Mouse (Mus musculus): Measurements from ENCODE around the gene Soat2. TPM values are rescaled to one million over a fixed set of nuclear protein-coding genes. Genes with fewer than 3 reads are reported as not detected.

Soat2 gene
- 1.5 and 3.2 TPM in 2 replicates for polyA plus RNA-seq (2012; rRNA removed)

DNA sequence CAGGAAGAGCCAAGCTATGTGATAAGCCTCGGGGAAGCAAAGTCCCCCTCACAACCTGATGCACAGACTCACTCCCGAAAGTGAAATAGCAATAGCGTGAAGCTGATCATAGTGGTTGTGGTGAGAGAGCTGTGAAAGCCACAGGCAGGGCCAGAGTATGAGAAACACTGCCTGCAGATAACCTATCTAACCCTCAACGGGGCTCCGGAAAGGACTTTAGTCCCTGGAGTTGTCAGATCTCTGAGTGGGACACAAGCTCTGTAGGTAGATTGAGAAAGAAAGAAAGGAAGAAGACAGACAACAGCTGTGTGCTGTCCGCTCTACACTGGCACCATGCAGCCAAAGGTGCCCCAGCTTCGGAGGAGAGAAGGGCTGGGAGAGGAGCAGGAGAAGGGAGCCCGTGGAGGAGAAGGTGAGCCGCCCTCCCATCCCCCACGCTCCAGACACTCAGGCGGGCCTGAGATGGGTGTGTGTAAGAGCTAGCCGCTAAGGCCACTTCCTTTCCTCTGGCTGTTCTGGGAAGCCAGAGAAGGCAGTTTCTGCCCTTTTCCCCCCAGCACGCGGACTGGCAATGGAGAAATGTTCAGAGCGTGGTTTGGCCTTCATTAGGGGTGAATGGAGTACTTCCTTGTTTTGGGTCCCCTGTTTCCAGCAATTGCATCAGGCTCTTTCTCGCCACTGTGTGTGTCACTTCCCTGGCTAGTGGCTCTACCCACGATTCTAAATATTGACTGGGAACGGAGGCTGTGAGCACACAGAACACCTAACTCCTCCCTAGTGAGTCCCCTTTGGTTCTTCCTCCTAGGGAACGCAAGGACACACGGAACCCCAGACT lies at the start of gene Soat2:
Soat2 (plus strand) TSS at position 226 of the 835 bp plus-strand sequence.

DNA sequence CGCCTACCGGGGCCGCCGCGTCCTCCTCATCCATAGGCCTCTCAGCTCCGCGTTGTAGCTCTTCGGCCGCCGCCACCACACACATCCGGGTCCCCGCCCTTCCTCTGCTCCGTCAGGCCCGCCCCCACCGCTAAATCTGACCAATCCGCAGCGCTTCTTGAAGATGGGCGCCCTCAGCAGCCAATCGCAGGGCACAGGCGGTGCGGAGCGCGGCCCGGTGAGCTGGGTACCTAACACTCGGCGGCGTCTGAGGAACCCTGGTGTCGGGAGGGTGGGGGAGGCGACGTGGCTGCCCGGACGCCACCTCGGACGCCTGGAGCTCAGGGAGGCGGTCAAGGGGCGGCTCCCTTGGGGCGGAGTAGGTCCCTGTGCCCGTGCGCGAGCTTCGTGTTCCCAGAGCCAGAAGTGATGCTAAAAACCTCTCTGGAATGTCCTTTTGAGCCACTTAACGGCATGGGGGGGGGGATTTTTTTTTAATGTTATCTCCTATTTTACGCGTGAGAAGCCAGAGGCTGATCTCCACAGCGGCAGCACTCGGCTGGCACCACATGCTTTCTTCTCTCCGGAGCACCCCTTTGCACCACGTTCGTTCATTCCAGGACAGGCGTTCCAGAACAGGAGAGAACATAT lies 14.1 kb upstream of the Soat2 start, which contains the start of gene Spryd3:
Spryd3 (minus strand) TSS at position 106 of the 630 bp plus-strand sequence.

DNA sequence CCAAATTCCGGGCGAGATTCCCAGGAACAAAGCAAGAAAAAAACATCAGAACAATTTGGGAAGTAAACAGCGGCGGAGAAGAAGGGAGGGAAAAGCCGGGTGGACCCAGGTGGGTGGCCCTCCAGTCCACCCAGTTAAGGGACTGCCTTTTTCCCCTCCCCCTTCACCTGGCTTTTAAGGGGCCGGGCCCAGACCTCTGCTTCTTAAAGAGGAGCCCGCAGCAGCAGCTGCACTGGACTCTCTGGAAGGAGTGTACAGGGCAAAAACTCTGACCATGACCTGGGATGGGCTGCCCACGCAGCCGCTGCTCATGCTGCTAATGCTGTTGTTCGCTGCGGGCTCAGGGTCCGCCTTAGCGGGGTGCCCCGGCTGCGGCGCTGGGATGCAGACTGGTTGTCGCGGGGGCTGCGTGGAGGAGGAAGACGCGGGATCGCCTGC lies 6.0 kb upstream of the Soat2 start, which contains the start of gene Igfbp6:
Igfbp6 (plus strand) TSS at position 89 of the 438 bp plus-strand sequence.

DNA sequence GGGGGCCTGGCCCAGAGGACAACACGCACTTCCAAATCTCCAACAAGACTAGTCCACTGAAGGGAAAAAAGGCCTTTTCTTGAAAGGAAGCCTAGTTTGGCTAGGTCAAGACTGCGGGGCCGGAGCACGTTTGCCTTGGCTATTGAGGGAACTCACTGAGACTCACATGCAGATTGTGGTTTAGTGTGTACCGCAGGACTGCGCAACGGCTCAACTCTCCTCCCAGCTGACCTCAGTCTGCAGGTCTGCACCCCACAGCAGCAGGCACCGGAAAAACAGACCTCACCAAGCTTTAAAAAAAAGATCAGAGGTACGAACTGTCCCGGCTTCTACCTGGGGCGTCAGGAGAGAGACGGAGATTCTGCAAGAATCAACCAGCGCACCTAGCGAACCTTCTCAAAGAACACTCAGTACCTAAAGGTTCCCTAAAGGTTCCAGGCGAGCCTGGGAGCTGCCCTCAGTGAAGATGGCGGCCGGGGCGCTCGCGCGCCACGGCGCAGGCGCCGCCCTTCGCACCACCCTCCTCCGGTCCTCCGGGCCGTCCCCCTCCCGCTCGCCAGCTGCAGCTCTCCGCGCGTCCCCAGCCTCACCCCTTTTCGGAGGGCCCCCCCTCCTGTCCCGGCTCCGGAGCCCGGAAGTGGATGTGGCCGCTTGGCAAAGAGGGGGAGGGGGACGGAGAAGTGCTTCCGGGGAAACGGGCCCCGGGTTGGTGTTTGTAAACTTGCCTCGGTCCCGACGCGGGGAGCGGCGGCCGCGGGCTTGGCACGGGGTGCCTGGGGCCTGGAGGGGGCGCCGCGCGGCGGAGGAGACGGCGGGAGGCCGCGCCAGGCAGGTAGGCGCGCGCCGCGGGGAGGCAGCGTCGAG lies 52.9 kb downstream of the Soat2 start, which contains the start of gene Zfp740:
Zfp740 (plus strand) TSS at position 279 of the 864 bp plus-strand sequence.

DNA sequence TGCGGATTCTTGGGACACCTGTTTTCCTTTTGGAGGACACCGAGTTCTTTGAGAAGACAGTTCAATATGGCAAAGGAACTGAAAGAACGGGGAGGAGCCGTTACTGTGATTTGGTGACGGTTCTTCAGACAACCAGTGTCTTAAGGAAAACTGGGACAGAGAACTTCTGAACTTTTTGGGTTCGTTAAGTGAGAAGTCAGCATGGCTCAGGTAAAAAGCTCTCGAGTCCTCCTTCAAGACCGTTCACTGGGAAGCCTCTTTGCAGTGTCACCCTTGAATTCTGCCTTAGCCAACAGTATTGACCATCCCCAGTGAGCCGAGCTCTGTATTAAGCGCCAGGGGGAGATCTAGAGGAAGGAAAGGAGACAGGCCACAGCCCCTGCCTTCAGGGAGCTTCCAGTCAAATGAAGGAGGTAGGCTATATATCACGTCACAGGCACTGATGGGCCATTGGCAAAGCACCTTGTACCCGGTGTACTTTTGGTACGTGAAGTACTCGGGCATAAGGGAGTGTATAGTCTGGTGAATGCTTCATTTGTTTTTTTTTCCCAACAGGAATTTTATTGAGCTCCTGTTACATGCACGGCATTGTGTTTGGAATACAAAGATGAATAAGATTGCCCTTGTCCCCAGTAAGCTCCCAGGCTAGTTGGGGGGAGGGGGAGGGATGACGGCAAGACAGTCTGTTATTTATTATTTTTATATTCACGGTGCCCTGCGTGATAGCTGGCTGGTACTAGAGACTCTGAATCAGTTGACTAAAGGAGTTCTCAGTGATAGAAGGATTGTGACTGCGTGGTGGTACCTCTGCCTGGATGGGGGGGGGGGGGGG lies 54.6 kb downstream of the Soat2 start, which contains the start of gene Csad:
Csad (minus strand) TSS at position 51 of the 832 bp plus-strand sequence.

Other genes with a start within 250 kb of the Soat2 start
- not detected in 2 replicates for gene Krt4, start 225.8 kb upstream of the Soat2 start, polyA plus RNA-seq (2012; rRNA removed)
- 0.05 and 0.12 TPM in 2 replicates for gene Krt79, start 210.2 kb upstream of the Soat2 start, polyA plus RNA-seq (2012; rRNA removed)
- gene Krt78, start 196.2 kb upstream of the Soat2 start, polyA plus RNA-seq (2012; rRNA removed) = 0.01 TPM in 1 of 2 replicates, not detected in the other
- 11.0 and 13.8 TPM in 2 replicates for gene Krt8, start 146.0 kb upstream of the Soat2 start, polyA plus RNA-seq (2012; rRNA removed)
- gene Krt18, start 122.3 kb upstream of the Soat2 start, polyA plus RNA-seq (2012; rRNA removed) = 11.5 and 12.7 TPM in 2 replicates
- gene Eif4b, start 76.8 kb upstream of the Soat2 start, polyA plus RNA-seq (2012; rRNA removed) = 205 and 236 TPM in 2 replicates
- 11.3 and 23.8 TPM in 2 replicates for gene Tns2, start 50.1 kb upstream of the Soat2 start, polyA plus RNA-seq (2012; rRNA removed)
- 21.5 and 22.7 TPM in 2 replicates for gene Spryd3, start 14.3 kb upstream of the Soat2 start, polyA plus RNA-seq (2012; rRNA removed)
- gene Igfbp6, start 6.2 kb upstream of the Soat2 start, polyA plus RNA-seq (2012; rRNA removed) = 0.30 and 0.66 TPM in 2 replicates
- gene Zfp740, start 52.7 kb downstream of the Soat2 start, polyA plus RNA-seq (2012; rRNA removed) = 108 and 110 TPM in 2 replicates
- gene Csad, start 54.2 kb downstream of the Soat2 start, polyA plus RNA-seq (2012; rRNA removed) = 49.1 and 56.8 TPM in 2 replicates
- gene Itgb7, start 81.4 kb downstream of the Soat2 start, polyA plus RNA-seq (2012; rRNA removed) = 0.73 and 0.90 TPM in 2 replicates
- 13.7 and 38.6 TPM in 2 replicates for gene Rarg, start 107.0 kb downstream of the Soat2 start, polyA plus RNA-seq (2012; rRNA removed)
- 0.38 and 1.4 TPM in 2 replicates for gene Gm9918, start 120.0 kb downstream of the Soat2 start, polyA plus RNA-seq (2012; rRNA removed)
- gene Mfsd5, start 128.9 kb downstream of the Soat2 start, polyA plus RNA-seq (2012; rRNA removed) = 33.8 and 34.8 TPM in 2 replicates
- 45.6 and 46.7 TPM in 2 replicates for gene Espl1, start 145.7 kb downstream of the Soat2 start, polyA plus RNA-seq (2012; rRNA removed)
- gene Pfdn5, start 175.6 kb downstream of the Soat2 start, polyA plus RNA-seq (2012; rRNA removed) = 419 and 461 TPM in 2 replicates
- gene Myg1, start 181.2 kb downstream of the Soat2 start, polyA plus RNA-seq (2012; rRNA removed) = 106 and 130 TPM in 2 replicates
- 63.0 and 69.9 TPM in 2 replicates for gene Aaas, start 200.2 kb downstream of the Soat2 start, polyA plus RNA-seq (2012; rRNA removed)
- 0.40 and 1.6 TPM in 2 replicates for gene Sp7, start 216.7 kb downstream of the Soat2 start, polyA plus RNA-seq (2012; rRNA removed)

Measured in central nervous system, embryonic 11.5 days (tissue).